Mouse (Mus musculus) embryonic fibroblast, embryonic 13.5 days (primary cell): ENCODE measurements around the gene Ptafr.

ENCODE experiments used
- CTCF ChIP-seq: IDR thresholded peaks from 2 replicates; pipeline ENCODE4 v1.5.1; 2011; ENCODE audit warnings: mild to moderate bottlenecking, control low read depth, low read length, moderate library complexity, borderline replicate concordance; ENCODE audit not compliant: insufficient read depth
- POLR2A ChIP-seq: IDR thresholded peaks from 2 replicates; pipeline ENCODE4 v1.6.1; 2011; ENCODE audit warnings: low read depth, mild to moderate bottlenecking, control low read depth, low read length, moderate library complexity

DNA sequence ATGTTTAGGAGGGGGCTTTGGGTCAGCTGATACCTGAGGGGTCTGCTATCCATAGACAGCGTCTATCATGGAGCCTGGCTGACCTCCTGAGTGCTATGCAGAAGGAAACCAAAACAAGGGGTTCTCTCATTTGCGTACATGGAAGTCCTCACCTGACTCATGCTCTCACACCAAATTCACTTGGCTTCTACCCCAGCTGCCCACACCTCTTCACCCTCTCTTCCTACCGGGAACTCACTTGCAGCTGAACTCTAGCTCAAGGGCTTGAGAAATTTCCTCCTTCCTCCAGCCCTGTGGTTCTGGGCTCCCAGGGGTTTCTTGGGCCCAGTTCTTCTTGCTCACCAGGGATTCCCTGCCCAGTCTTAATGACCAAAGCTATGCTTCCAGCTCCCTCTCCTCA, 606 bp upstream of the Ptafr start:
- TF ChIP-seq CTCF (no peak), POLR2A (no peak)
